Mouse (Mus musculus): ENCODE measurements at regions not wholly inside any gene's neighbourhood (a gene's known extent, or its start where the extent isn't known, plus 50 kb on each side); places are given as distances from the start of the nearest gene placed in this dataset.

DNA sequence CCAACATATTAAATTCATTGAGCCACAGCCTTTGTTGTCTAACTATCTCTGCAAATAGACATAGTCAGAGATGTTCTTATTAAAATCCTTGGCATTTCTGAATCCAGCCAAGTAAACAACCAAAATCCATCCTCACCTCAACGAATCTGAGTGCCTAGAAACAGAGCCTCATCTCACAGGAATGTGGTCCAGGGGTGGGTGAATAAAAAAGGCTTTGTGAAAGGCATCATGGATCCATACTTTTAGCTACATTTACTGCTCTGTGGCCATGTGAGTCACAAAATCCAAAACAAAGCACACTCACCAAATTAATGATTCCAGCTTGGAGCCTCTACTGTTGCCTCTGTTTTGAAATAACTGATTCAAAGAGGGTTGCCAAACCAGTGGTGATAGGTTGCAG is 210.7 kb upstream of the Sp8 start:
- no peak for ATAC-seq (ENCODE audit: low FRiP score, low TSS enrichment)
- WGBS: 56% methylated on average over 1 of the region's 1 CpGs

DNA sequence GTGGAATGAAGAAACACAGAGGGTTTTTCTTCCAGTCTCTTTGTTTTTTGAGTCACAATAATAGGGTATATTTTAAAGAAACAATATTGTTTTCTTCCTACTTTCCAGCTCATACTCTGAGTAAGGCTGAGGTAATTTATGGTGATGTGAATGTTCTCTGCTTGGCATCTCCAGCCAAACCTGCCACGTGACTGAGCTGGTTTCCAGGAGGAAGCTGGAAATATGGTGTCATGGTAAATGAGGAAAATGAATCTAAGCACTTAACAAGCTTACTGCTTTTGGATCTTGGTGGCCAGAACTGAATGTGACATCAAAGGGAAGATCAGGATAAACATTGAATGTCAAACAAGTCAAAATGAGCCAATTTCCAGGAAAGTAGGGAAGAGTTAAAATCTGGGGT is 215.8 kb upstream of the Sp8 start:
- Histone ChIP-seq H3K4me3 (ENCODE audit: low read length) (no peak overlapping the region), H3K4me2 (replicated peaks; ENCODE audit: low read depth, low read length) (no peak overlapping the region), H3K36me3 (ENCODE audit: insufficient read depth, low read length) (no peaks in the 10 kb centered on the region), H3K27ac (ENCODE audit: low read length) (no peak overlapping the region), H3K27me3 (ENCODE audit: insufficient read depth, low read length) (no peaks in the 10 kb centered on the region), H3K9me3 (ENCODE audit: low read length) (no peaks in the 10 kb centered on the region; the same call in 1 of the 2 replicates), H3K9ac (replicated peaks; ENCODE audit: low read length) (no peak overlapping the region), H3K4me1 (ENCODE audit: insufficient read depth, low read length) (no peaks in the 10 kb centered on the region)
- 44% methylated on average over 1 of the region's 1 CpGs for WGBS
- ATAC-seq (ENCODE audit: low FRiP score, low TSS enrichment): no peak

More for the DNA sequence above, 210.7 kb upstream of the Sp8 start:
- no peak overlapping the region for H3K4me3 ChIP-seq (ENCODE audit: low read length)
- no peaks in the 10 kb centered on the region for H3K4me1 ChIP-seq (ENCODE audit: insufficient read depth, low read length)
- no peaks in the 10 kb centered on the region for H3K27me3 ChIP-seq (ENCODE audit: insufficient read depth, low read length)
- H3K27ac ChIP-seq (ENCODE audit: low read length): no peak overlapping the region
- no peak overlapping the region for H3K9ac ChIP-seq (replicated peaks; ENCODE audit: low read length)
- H3K36me3 ChIP-seq (ENCODE audit: insufficient read depth, low read length): no peaks in the 10 kb centered on the region
- no peak overlapping the region for H3K4me2 ChIP-seq (replicated peaks; ENCODE audit: low read depth, low read length)
- H3K9me3 ChIP-seq (ENCODE audit: low read length): no peaks in the 10 kb centered on the region; the same call in 1 of the 2 replicates

DNA sequence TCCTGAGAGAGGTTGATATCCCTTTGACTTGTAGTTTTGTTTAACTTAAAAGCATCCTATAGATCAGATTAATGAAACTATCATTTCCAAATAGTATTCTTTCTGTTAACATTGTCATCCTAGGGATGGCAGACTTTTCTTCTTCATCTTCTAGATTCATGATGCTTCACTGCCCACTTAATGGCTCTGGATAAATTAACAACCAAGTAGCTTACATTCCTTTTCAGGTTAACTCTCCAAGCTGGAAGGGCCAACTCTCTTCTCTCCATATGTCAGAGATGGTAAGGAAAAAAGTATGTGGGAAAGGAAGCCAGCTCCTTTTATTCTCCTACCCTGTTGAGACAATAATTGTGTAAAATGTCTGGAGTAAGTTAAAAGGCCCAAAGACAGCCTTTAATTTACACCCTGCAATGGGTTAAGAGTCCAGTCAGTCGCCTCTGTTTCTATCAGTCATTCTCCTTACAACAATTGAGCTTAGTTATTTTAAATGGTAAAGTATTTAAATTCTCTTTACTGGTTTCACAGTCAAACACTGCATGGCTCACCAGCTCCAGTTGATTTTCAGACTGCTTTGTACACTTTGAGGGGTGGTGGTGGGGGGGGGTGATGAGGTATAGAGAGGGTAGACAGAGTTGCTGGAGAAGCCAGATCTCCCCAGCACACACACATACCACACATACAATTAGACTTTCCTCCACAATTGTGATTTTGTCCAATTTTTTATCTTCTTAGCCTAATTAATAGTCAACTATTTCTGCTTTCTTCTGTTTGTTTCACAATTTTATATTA is 224.2 kb upstream of the Sp8 start:
- H3K4me3 ChIP-seq (ENCODE audit: low read length): no peak overlapping the region
- 54% methylated on average over 1 of the region's 1 CpGs for WGBS
- 0 out of 2 replicates have a peak, but pooled peaks have one; percentile 77 for ATAC-seq (ENCODE audit: low FRiP score, low TSS enrichment)
- no peaks in the 10 kb centered on the region for H3K36me3 ChIP-seq (ENCODE audit: insufficient read depth, low read length)
- H3K9ac ChIP-seq (replicated peaks; ENCODE audit: low read length): no peak overlapping the region
- peaks cover 12% of the 10 kb centered on the region; the same call in 1 of the 2 replicates for H3K4me1 ChIP-seq (ENCODE audit: insufficient read depth, low read length)
- H3K27me3 ChIP-seq (ENCODE audit: insufficient read depth, low read length): 0 out of 2 replicates have a peak, but pooled peaks cover 2% of the 10 kb centered on the region
- no peak overlapping the region for H3K4me2 ChIP-seq (replicated peaks; ENCODE audit: low read depth, low read length)
- peak overlapping the region; percentile 24; the same call in 1 of the 2 replicates for H3K27ac ChIP-seq (ENCODE audit: low read length)
- H3K9me3 ChIP-seq (ENCODE audit: low read length): no peaks in the 10 kb centered on the region

DNA sequence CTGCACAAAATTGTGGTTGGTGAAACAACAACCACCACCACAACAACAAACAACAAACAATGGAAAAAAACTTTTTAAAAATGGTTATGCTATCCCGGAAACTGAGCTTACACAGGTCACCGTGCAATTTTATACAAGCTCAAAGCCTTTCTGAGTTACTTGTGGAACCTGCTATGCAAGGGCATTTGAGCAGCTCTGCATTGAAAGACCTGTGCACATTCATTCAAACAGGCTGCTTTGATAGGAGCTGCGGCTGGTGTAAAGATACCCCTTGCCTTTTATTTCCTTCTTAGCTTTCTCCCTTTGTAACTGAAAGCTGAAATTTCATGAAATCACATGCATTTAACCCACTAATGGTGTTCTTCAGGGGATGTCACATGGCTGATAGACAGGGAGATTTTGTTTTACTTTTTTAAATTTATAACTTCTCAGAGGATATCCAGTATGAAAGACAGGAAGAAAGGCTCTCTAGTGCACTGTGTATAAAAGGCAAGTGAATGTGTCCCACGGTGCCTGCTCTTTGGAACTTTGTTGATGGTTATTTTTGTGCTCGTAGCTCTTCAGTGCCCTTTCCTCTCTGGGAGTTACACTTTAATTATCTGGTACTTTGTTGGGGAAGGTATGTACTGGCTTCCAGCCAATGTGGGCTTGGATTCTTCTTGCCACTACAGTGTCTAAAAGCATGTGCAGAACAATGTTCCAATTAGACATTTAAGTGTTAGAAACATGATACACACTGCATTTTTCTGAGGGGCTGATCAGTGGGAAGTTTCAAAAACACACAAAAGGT is 225.1 kb upstream of the Sp8 start:
- no peaks in the 10 kb centered on the region for H3K36me3 ChIP-seq (ENCODE audit: insufficient read depth, low read length)
- no peak overlapping the region for H3K4me2 ChIP-seq (replicated peaks; ENCODE audit: low read depth, low read length)
- no peak overlapping the region for H3K4me3 ChIP-seq (ENCODE audit: low read length)
- H3K4me1 ChIP-seq (ENCODE audit: insufficient read depth, low read length): peaks cover 12% of the 10 kb centered on the region; the same call in 1 of the 2 replicates
- peak overlapping the region; percentile 75 for H3K27ac ChIP-seq (ENCODE audit: low read length)
- no peaks in the 10 kb centered on the region for H3K9me3 ChIP-seq (ENCODE audit: low read length)
- peak; percentile 86 for ATAC-seq (ENCODE audit: low FRiP score, low TSS enrichment)
- no peak overlapping the region for H3K9ac ChIP-seq (replicated peaks; ENCODE audit: low read length)
- H3K27me3 ChIP-seq (ENCODE audit: insufficient read depth, low read length): 0 out of 2 replicates have a peak, but pooled peaks cover 2% of the 10 kb centered on the region
- 32% methylated on average over 5 of the region's 5 CpGs for WGBS

DNA sequence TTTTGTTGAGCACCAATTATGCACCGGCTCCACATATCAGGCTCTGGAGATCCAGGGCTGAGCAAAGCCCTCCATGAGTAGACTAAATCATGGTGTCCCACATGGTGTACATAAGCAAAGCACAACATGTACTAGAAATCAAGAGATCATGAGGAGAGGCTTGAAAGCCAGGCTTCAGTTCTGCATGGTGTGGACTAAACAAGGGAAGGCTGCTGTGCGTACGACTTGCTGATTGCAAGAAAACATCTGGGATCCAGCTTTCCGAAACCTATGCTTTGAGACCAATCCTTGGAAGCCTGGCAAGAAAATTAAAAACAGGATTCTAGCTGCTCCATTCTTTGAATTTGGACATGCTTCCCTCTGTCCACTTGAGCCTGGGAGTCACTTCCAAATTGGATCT is 249.1 kb upstream of the Sp8 start:
- Histone ChIP-seq H3K9me3 (ENCODE audit: low read length) (no peaks in the 10 kb centered on the region), H3K4me3 (ENCODE audit: low read length) (no peak overlapping the region), H3K27me3 (ENCODE audit: insufficient read depth, low read length) (no peaks in the 10 kb centered on the region), H3K4me1 (ENCODE audit: insufficient read depth, low read length) (no peaks in the 10 kb centered on the region), H3K4me2 (replicated peaks; ENCODE audit: low read depth, low read length) (no peak overlapping the region), H3K36me3 (ENCODE audit: insufficient read depth, low read length) (no peaks in the 10 kb centered on the region), H3K27ac (ENCODE audit: low read length) (no peak overlapping the region), H3K9ac (replicated peaks; ENCODE audit: low read length) (no peak overlapping the region)
- WGBS: 86% methylated on average over 4 of the region's 4 CpGs
- ATAC-seq (ENCODE audit: low FRiP score, low TSS enrichment): no peak

DNA sequence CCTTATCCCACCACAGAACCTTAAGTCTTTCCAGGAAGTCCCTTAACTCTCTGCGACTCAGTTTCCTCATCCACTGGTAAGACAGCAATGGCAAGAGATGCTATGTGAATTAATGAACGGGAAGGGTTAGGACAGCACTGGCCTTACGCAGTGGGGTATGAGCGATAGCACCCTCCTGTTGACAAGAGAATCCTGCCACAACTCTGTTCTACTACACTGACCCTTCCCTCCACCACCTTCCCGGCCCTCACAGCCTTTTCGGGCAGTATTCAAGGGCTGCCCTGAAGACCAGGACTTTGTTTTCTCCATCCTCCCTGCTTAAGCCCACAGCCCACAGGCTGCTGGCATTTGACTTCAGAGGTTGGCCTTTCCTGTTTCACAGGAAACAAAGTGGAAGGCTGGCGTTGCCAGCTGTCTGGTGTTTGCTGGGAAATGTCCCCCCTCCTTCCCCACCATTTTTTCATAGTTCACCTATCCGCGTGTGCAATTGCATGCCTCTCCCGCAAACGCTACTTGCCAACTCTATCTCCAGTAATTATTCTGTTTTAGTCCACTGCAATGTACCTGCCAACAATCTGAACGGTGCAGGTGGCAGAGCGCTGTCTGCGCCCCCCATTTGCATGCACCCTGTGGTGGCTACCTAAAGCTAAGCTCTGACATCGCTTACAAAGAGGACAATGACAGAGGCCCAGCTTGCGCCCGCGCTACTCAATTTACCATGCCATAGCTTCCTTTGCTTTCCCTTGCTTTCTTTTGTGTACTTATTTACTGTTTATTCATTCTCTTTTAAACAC is 251.2 kb upstream of the Sp8 start:
- Histone ChIP-seq H3K4me2 (replicated peaks; ENCODE audit: low read depth, low read length) (no peak overlapping the region), H3K36me3 (ENCODE audit: insufficient read depth, low read length) (no peaks in the 10 kb centered on the region), H3K9ac (replicated peaks; ENCODE audit: low read length) (no peak overlapping the region), H3K27ac (ENCODE audit: low read length) (no peak overlapping the region), H3K4me3 (ENCODE audit: low read length) (no peak overlapping the region), H3K9me3 (ENCODE audit: low read length) (no peaks in the 10 kb centered on the region), H3K4me1 (ENCODE audit: insufficient read depth, low read length) (no peaks in the 10 kb centered on the region), H3K27me3 (ENCODE audit: insufficient read depth, low read length) (no peaks in the 10 kb centered on the region)
- WGBS: 56% methylated on average over 18 of the region's 18 CpGs
- no peak for ATAC-seq (ENCODE audit: low FRiP score, low TSS enrichment)

DNA sequence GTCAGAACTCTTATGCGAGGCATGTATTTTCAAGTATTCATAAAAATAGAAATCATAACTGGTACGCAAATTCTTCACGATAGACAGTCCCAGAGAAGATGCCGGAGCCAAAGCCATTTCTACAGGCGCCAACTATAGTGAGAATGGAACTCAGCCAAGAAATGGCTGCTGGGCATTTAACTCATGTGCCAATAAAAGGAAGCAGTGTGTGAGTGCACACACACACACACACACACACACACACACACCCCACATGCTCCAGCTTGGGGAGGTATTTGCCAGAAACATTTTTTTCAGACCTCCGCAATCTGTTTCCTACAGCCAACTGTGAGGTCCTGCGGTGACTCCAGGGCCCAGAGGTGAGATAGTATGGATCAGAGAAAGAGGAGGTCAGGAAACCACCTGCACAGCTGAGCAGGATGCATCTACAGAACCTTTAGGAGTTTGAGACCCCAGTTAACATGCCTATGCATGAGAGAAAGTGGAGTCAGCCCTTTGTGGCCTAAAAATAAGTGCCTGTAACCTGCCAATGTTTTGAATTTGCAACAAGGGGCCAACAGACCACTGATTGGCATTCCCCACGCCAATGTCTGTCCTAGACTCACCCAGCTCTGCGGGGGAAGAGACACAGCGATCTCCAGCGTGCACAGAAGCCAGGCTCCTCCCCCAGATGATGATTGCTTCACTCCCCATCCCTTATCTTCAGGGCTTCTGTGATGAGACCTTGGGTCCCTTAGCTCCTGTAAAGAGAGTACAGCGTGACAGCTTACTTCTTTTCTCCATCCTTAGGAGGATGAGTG is 262.1 kb upstream of the Sp8 start:
- no peak overlapping the region for H3K4me3 ChIP-seq (ENCODE audit: low read length)
- 79% methylated on average over 12 of the region's 12 CpGs for WGBS
- no peak overlapping the region for H3K4me2 ChIP-seq (replicated peaks; ENCODE audit: low read depth, low read length)
- H3K4me1 ChIP-seq (ENCODE audit: insufficient read depth, low read length): no peaks in the 10 kb centered on the region
- no peaks in the 10 kb centered on the region for H3K27me3 ChIP-seq (ENCODE audit: insufficient read depth, low read length)
- ATAC-seq (ENCODE audit: low FRiP score, low TSS enrichment): no peak
- H3K27ac ChIP-seq (ENCODE audit: low read length): no peak overlapping the region
- no peaks in the 10 kb centered on the region for H3K36me3 ChIP-seq (ENCODE audit: insufficient read depth, low read length)
- H3K9me3 ChIP-seq (ENCODE audit: low read length): no peaks in the 10 kb centered on the region; the same call in 1 of the 2 replicates
- H3K9ac ChIP-seq (replicated peaks; ENCODE audit: low read length): no peak overlapping the region

DNA sequence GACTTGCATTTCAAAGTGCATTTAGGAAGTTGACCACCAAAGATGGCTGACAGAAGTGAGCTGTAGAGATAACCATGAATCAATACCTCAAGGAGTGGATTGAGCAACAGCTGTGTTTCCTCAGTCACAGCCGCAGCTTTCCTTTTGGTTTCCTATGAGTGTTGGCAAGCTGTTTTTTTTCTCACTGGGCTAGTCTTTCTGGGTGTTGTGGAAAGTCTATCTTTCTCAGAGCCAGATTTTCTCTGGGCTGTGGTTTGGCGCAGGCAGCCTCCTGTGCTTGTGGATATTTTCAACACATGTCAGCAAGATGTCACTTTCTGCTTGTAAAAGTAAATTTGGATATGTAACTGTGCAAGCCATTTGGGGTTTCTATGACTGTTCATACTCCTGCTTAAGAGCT is 268.6 kb upstream of the Sp4 start:
- no peak overlapping the region for H3K4me3 ChIP-seq (ENCODE audit: low read length)
- no peak overlapping the region for H3K9ac ChIP-seq (replicated peaks; ENCODE audit: low read length)
- ATAC-seq (ENCODE audit: low FRiP score, low TSS enrichment): no peak
- peaks cover under 1% of the 10 kb centered on the region; the same call in 1 of the 2 replicates for H3K4me1 ChIP-seq (ENCODE audit: insufficient read depth, low read length)
- WGBS: 43% methylated on average over 2 of the region's 2 CpGs
- H3K9me3 ChIP-seq (ENCODE audit: low read length): no peaks in the 10 kb centered on the region
- no peak overlapping the region for H3K27ac ChIP-seq (ENCODE audit: low read length)
- no peak overlapping the region for H3K4me2 ChIP-seq (replicated peaks; ENCODE audit: low read depth, low read length)
- no peaks in the 10 kb centered on the region for H3K27me3 ChIP-seq (ENCODE audit: insufficient read depth, low read length)
- no peaks in the 10 kb centered on the region for H3K36me3 ChIP-seq (ENCODE audit: insufficient read depth, low read length)

DNA sequence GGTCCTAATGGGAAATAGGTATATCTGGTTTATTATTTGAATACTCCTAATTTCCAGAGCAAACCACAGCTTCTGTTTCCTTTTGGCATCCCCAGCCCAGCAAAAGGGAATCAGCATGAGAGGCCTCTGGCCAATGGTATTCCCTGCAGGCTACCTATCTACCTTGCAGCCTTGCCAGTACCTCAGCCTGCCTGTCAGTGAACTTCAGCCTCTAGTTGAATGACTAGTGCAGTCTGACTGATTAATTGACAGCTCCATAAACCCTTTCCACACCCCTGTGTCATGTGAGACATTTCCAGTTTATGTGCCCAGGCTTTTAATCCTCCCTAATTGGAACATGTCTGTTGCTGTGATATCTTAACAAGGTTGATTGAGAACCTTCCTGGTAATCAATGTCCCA is 265.4 kb upstream of the Sp4 start:
- no peak overlapping the region for H3K4me2 ChIP-seq (replicated peaks; ENCODE audit: low read depth, low read length)
- H3K27ac ChIP-seq (ENCODE audit: low read length): no peak overlapping the region
- H3K4me3 ChIP-seq (ENCODE audit: low read length): no peak overlapping the region
- no peaks in the 10 kb centered on the region for H3K9me3 ChIP-seq (ENCODE audit: low read length)
- no peaks in the 10 kb centered on the region for H3K27me3 ChIP-seq (ENCODE audit: insufficient read depth, low read length)
- no peak for ATAC-seq (ENCODE audit: low FRiP score, low TSS enrichment)
- H3K9ac ChIP-seq (replicated peaks; ENCODE audit: low read length): no peak overlapping the region
- H3K36me3 ChIP-seq (ENCODE audit: insufficient read depth, low read length): no peaks in the 10 kb centered on the region
- peaks cover 4% of the 10 kb centered on the region; the same call in 1 of the 2 replicates for H3K4me1 ChIP-seq (ENCODE audit: insufficient read depth, low read length)

Measured in kidney, embryonic 16.5 days (tissue).